Mouse (Mus musculus): ENCODE results near the gene Klk1b4. TPM values are rescaled to one million over a fixed set of nuclear protein-coding genes. Genes with fewer than 3 reads are reported as not detected.
A peak's percentile ranks its signal among the peaks of the same experiment; 100 is the strongest.
"Not testable (repeated sequence)": the region's sequence is repeated elsewhere in the genome, so short reads cannot be mapped to it uniquely, and the experiment has no call there.

Klk1b4 gene
- total RNA-seq, 2 experiments from 2014 or later: not detected

- Histone ChIP-seq H3K27ac (no peak overlapping the region), H3K4me3 (no peak overlapping the region)
- TF ChIP-seq CTCF (conservative IDR thresholded peaks at IDR 0.05): peak; percentile 56
- DNase-seq (ENCODE audit: low spot score in 2 of 2): no peak
Measured at GRCm38 (mm10) chr7:44241163-44241562, 33.9 kb downstream of the Klk1b4 start.

- no peak overlapping the region for H3K27ac ChIP-seq
- no peak for TF ChIP-seq CTCF (conservative IDR thresholded peaks at IDR 0.05)
- DNase-seq (ENCODE audit: low spot score in 2 of 2): no peak
- H3K4me3 ChIP-seq: no peak overlapping the region
Measured at GRCm38 (mm10) chr7:44244080-44244479, 36.8 kb downstream of the Klk1b4 start.

GRCm38 (mm10) chr7:44246055-44246983, 39.1 kb downstream of the Klk1b4 start, which contains the start of the genes 1700028J19Rik and 2410002F23Rik:
TSS of gene 1700028J19Rik (minus strand) at chr7:44246695.
TSS of gene 2410002F23Rik (plus strand) at chr7:44246722.
- DNase-seq (ENCODE audit: low spot score in 2 of 2): peak; percentile 89 to 91
- peak within 1 kb of the TSS; percentile 100 for H3K27ac ChIP-seq
- no peak for TF ChIP-seq CTCF (conservative IDR thresholded peaks at IDR 0.05)
- peak within 1 kb of the TSS; percentile 99 for H3K4me3 ChIP-seq

- TF ChIP-seq CTCF (conservative IDR thresholded peaks at IDR 0.05): no peak
- Histone ChIP-seq H3K27ac (peak overlapping the region; percentile 100), H3K4me3 (peak overlapping the region; percentile 99)
- DNase-seq (ENCODE audit: low spot score in 2 of 2): peak in 1 of 2 experiments; percentile 48
Measured at GRCm38 (mm10) chr7:44246984-44247470, 39.8 kb downstream of the Klk1b4 start.

GRCm38 (mm10) chr7:44247971-44248370, 40.7 kb downstream of the Klk1b4 start:
- TF ChIP-seq CTCF (conservative IDR thresholded peaks at IDR 0.05): no peak
- H3K4me3 ChIP-seq: peak overlapping the region; percentile 99; the same call in 1 of the 2 replicates
- DNase-seq (ENCODE audit: low spot score in 2 of 2): no peak
- no peak overlapping the region for H3K27ac ChIP-seq

GRCm38 (mm10) chr7:44249248-44249647, 42.0 kb downstream of the Klk1b4 start:
- DNase-seq (ENCODE audit: low spot score in 2 of 2): no peak
- Histone ChIP-seq H3K4me3 (no peak overlapping the region), H3K27ac (no peak overlapping the region)
- TF ChIP-seq CTCF (conservative IDR thresholded peaks at IDR 0.05): no peak

- H3K4me3 ChIP-seq; DNase-seq (ENCODE audit: low spot score in 2 of 2); H3K27ac ChIP-seq: not testable (repeated sequence)
Measured at GRCm38 (mm10) chr7:44250732-44251275, 43.6 kb downstream of the Klk1b4 start.

GRCm38 (mm10) chr7:44253023-44253616, 45.9 kb downstream of the Klk1b4 start:
- no peak overlapping the region for H3K27ac ChIP-seq
- DNase-seq (ENCODE audit: low spot score in 2 of 2): no peak
- no peak overlapping the region for H3K4me3 ChIP-seq
- TF ChIP-seq CTCF (conservative IDR thresholded peaks at IDR 0.05): no peak

GRCm38 (mm10) chr7:44254930-44255329, 47.7 kb downstream of the Klk1b4 start:
- Histone ChIP-seq H3K27ac (no peak overlapping the region), H3K4me3 (no peak overlapping the region)
- TF ChIP-seq CTCF (conservative IDR thresholded peaks at IDR 0.05): no peak
- no peak for DNase-seq (ENCODE audit: low spot score in 2 of 2)

- Histone ChIP-seq H3K4me3 (no peak within 1 kb of the TSS), H3K27ac (no peak within 1 kb of the TSS)
- no peak for DNase-seq (ENCODE audit: low spot score in 2 of 2)
- no peak for TF ChIP-seq CTCF (conservative IDR thresholded peaks at IDR 0.05)
Measured at GRCm38 (mm10) chr7:44257278-44257677, 50.0 kb downstream of the Klk1b4 start, which contains the start of gene Acp4. TSS of gene Acp4 (minus strand) at chr7:44257378.

- H3K27ac ChIP-seq: no peak overlapping the region
- H3K4me3 ChIP-seq: no peak overlapping the region
- TF ChIP-seq CTCF (conservative IDR thresholded peaks at IDR 0.05): no peak
- DNase-seq (ENCODE audit: low spot score in 2 of 2): no peak
Measured at GRCm38 (mm10) chr7:44260410-44260809, 53.2 kb downstream of the Klk1b4 start.

GRCm38 (mm10) chr7:44261147-44261546, 53.9 kb downstream of the Klk1b4 start, which contains the start of gene Gm15517:
TSS of gene Gm15517 (plus strand) at chr7:44261447.
- Histone ChIP-seq H3K27ac (no peak within 1 kb of the TSS), H3K4me3 (no peak within 1 kb of the TSS)
- no peak for TF ChIP-seq CTCF (conservative IDR thresholded peaks at IDR 0.05)
- DNase-seq (ENCODE audit: low spot score in 2 of 2): no peak

Other genes with a start within 250 kb of the Klk1b4 start
- gene Klk1b1, start 240.7 kb upstream of the Klk1b4 start, total RNA-seq (2021): not detected
- not detected for gene Klk1b9, start 231.4 kb upstream of the Klk1b4 start, total RNA-seq (2021)
- gene Klk1b11, start 211.6 kb upstream of the Klk1b4 start, total RNA-seq (2021): not detected
- not detected for gene Klk1b26, start 195.3 kb upstream of the Klk1b4 start, total RNA-seq (2021)
- gene Klk1b27, start 155.1 kb upstream of the Klk1b4 start, total RNA-seq (2021): not detected
- gene Klk1b21, start 105.1 kb upstream of the Klk1b4 start, total RNA-seq (2021): not detected
- not detected for gene Klk1b22, start 94.8 kb upstream of the Klk1b4 start, total RNA-seq (2021)
- not detected for gene Klk1b16, start 70.7 kb upstream of the Klk1b4 start, total RNA-seq (2021)
- gene Klk1b24, start 19.2 kb upstream of the Klk1b4 start, total RNA-seq (2021): not detected
- gene Klk1b3, start 9.2 kb upstream of the Klk1b4 start, total RNA-seq (2021): not detected
- not detected for gene Klk1b5, start 8.5 kb downstream of the Klk1b4 start, total RNA-seq (2021)
- gene Klk1, start 17.9 kb downstream of the Klk1b4 start, total RNA-seq (2021): not detected
- gene Gm36864, start 28.7 kb downstream of the Klk1b4 start, total RNA-seq (2021): not detected
- gene 1700028J19Rik, start 39.3 kb downstream of the Klk1b4 start, total RNA-seq (2021): under 1 TPM; 0.79 to 0.92 TPM
- 10 to 100 TPM; 87.8 to 90.3 TPM for gene 2410002F23Rik, start 39.3 kb downstream of the Klk1b4 start, total RNA-seq (2021)
- not detected for gene Acp4, start 49.9 kb downstream of the Klk1b4 start, total RNA-seq (2021)
- gene Gm15517, start 54.0 kb downstream of the Klk1b4 start, total RNA-seq (2021): not detected
- 1 to 10 TPM; 3.0 to 3.5 TPM for gene Clec11a, start 99.5 kb downstream of the Klk1b4 start, total RNA-seq (2021)
- 100 to 1,000 TPM; 647 to 698 TPM for gene Shank1, start 102.8 kb downstream of the Klk1b4 start, total RNA-seq (2021)
- 10 to 100 TPM; 89.4 to 95.9 TPM for gene Syt3, start 176.7 kb downstream of the Klk1b4 start, total RNA-seq (2021)
- gene 1700008O03Rik, start 178.4 kb downstream of the Klk1b4 start, total RNA-seq (2021): 1 to 10 TPM; 3.0 to 3.3 TPM
- 100 to 1,000 TPM; 318 to 334 TPM for gene Lrrc4b, start 221.6 kb downstream of the Klk1b4 start, total RNA-seq (2021)